Mouse (Mus musculus) neutrophil, adult 5-6 weeks (primary cell): ENCODE measurements around the gene Trim47. TPM values are rescaled to one million over a fixed set of nuclear protein-coding genes. Genes with fewer than 3 reads are reported as not detected.

Experiments
- total RNA-seq: library from RNA; stranded (forward); fragments of 200-1000 nt; gene quantifications from 2 replicates; pipeline ENCODE4 v1.2.3, GENCODE M21; 2017

Gene Trim47
- total RNA-seq, 1 experiment from 2014 or later = 0.23 TPM

Other genes starting within 250 kb of the Trim47 start
- gene Smim5, start 227.2 kb downstream of the Trim47 start, total RNA-seq = 1.2 and 2.6 TPM in 2 replicates
- not detected in 2 replicates for gene Smim6, start 215.2 kb downstream of the Trim47 start, total RNA-seq
- 125 and 148 TPM in 2 replicates for gene Sap30bp, start 193.9 kb downstream of the Trim47 start, total RNA-seq
- gene Recql5, start 193.7 kb downstream of the Trim47 start, total RNA-seq = 44.4 and 54.2 TPM in 2 replicates
- gene Itgb4, start 152.5 kb downstream of the Trim47 start, total RNA-seq = 0.23 and 0.25 TPM in 2 replicates
- 3.6 and 7.9 TPM in 2 replicates for gene Galk1, start 114.5 kb downstream of the Trim47 start, total RNA-seq
- gene H3f3b, start 99.2 kb downstream of the Trim47 start, total RNA-seq = 1,276 and 1,299 TPM in 2 replicates
- 22.5 and 24.2 TPM in 2 replicates for gene Unk, start 96.9 kb downstream of the Trim47 start, total RNA-seq
- gene Unc13d, start 49.2 kb downstream of the Trim47 start, total RNA-seq = 47.0 and 49.2 TPM in 2 replicates
- 93.6 and 100 TPM in 2 replicates for gene Wbp2, start 40.2 kb downstream of the Trim47 start, total RNA-seq
- gene Trim65, start 3.9 kb upstream of the Trim47 start, total RNA-seq = 19.0 and 21.2 TPM in 2 replicates
- gene Mrpl38, start 11.7 kb upstream of the Trim47 start, total RNA-seq = 17.7 and 17.8 TPM in 2 replicates
- 16.9 and 31.4 TPM in 2 replicates for gene Fbf1, start 41.0 kb upstream of the Trim47 start, total RNA-seq
- gene Ten1, start 71.6 kb upstream of the Trim47 start, total RNA-seq = 14.2 and 21.4 TPM in 2 replicates
- 27.4 and 31.7 TPM in 2 replicates for gene Acox1, start 71.8 kb upstream of the Trim47 start, total RNA-seq
- 0.12 TPM in 2 replicates for gene Evpl, start 110.9 kb upstream of the Trim47 start, total RNA-seq
- gene Srp68, start 147.0 kb upstream of the Trim47 start, total RNA-seq = 18.4 and 21.6 TPM in 2 replicates
- gene Galr2, start 153.7 kb upstream of the Trim47 start, total RNA-seq = not detected in 2 replicates
- gene Exoc7, start 180.0 kb upstream of the Trim47 start, total RNA-seq = 30.4 and 46.9 TPM in 2 replicates
- gene Foxj1, start 208.2 kb upstream of the Trim47 start, total RNA-seq = 0.25 TPM in 1 of 2 replicates, not detected in the other